Mouse (Mus musculus) MEL (cell line): ENCODE results near the gene Yjefn3.

ENCODE experiments used
- CTCF ChIP-seq, 3 experiments: IDR thresholded peaks in 2 of 3; conservative IDR thresholded peaks in 1 of 3; 2 replicates each; pipeline ENCODE4 v1.5.1; 2011 to 2012; ENCODE audit warnings: low read length in 3 of 3, low read depth in 2 of 3, mild to moderate bottlenecking in 2 of 3, improper control_type of control experiment in 1 of 3, inconsistent platforms in 1 of 3, mixed read lengths in 1 of 3, moderate library complexity in 1 of 3; ENCODE audit not compliant: control insufficient read depth in 1 of 3, insufficient read depth in 1 of 3, poor library complexity in 1 of 3, severe bottlenecking in 1 of 3
- E2F4 ChIP-seq: IDR thresholded peaks from 2 replicates; pipeline ENCODE4 v1.6.1; 2011; ENCODE audit warnings: low read depth, low read length, improper control_type of control experiment, borderline replicate concordance
- ETS1 ChIP-seq: IDR thresholded peaks from 2 replicates; pipeline ENCODE4 v1.6.1; 2012; ENCODE audit warnings: low read depth, mild to moderate bottlenecking, inconsistent platforms, low read length, improper control_type of control experiment, moderate library complexity
- HCFC1 ChIP-seq: IDR thresholded peaks from 2 replicates; pipeline ENCODE4 v1.6.1; 2012; ENCODE audit warnings: low read depth, mild to moderate bottlenecking, inconsistent platforms, low read length, improper control_type of control experiment, moderate library complexity
- POLR2A ChIP-seq, 2 experiments: IDR thresholded peaks; 2 replicates each; pipeline ENCODE4 v1.6.1; 2011 to 2012; ENCODE audit warnings: low read length in 2 of 2, mild to moderate bottlenecking in 2 of 2, control low read depth in 1 of 2, improper control_type of control experiment in 1 of 2, low read depth in 1 of 2, moderate library complexity in 1 of 2; ENCODE audit not compliant: control insufficient read depth in 1 of 2, insufficient read depth in 1 of 2, poor library complexity in 1 of 2
- RAD21 ChIP-seq: IDR thresholded peaks from 2 replicates; pipeline ENCODE4 v1.6.1; 2011; ENCODE audit warnings: mild to moderate bottlenecking, low read depth, low read length, improper control_type of control experiment
- SIN3A ChIP-seq: IDR thresholded peaks from 2 replicates; pipeline ENCODE4 v1.6.1; 2012; ENCODE audit warnings: low read length, improper control_type of control experiment, inconsistent platforms
- TAL1 ChIP-seq: IDR thresholded peaks from 2 replicates; pipeline ENCODE4 v1.6.1; 2012; ENCODE audit warnings: mild to moderate bottlenecking, inconsistent platforms, low read length, moderate library complexity, mixed read lengths
- USF2 ChIP-seq, 2 experiments: IDR thresholded peaks; 2 replicates each; pipeline ENCODE4 v1.6.1; 2011 to 2012; ENCODE audit warnings: improper control_type of control experiment in 2 of 2, low read length in 2 of 2, borderline replicate concordance in 1 of 2, inconsistent platforms in 1 of 2, low read depth in 1 of 2, mild to moderate bottlenecking in 1 of 2; ENCODE audit not compliant: insufficient read depth in 1 of 2
- ZMIZ1 ChIP-seq: IDR thresholded peaks from 2 replicates; pipeline ENCODE4 v1.6.1; 2012; ENCODE audit warnings: low read depth, mild to moderate bottlenecking, inconsistent platforms, low read length, improper control_type of control experiment, moderate library complexity

DNA sequence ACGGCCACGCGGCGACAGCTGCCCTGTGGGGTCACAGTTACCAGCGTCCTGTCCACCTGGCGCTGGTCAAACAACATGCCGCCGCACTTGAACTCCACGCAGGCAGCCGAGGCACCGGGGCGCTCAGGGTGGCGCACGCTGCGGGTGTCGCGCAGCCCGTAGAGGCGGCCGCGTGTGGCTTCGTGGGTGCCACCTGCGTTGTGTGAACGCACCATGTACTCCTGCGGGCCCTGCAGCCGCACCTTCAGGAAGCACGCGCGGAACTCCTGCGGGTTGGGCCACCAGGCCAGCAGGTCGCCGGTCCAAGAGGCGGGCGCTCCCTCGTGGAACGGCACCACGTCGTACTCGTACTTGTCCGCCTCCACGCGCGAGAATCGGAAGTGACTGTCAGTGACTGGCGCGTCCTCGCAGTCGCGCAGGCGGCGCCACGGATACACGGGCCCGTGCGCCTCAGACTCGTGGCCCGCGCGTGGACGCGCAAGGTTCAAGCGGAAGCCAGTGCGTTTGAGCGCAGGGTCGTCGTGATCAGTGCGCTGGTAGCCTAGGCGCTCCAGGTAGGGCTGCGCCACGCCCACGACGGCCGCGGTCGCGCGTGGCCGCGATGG, 21.1 kb downstream of the Yjefn3 start:
- TF ChIP-seq HCFC1 (no peak), ZMIZ1 (no peak), CTCF (IDR thresholded peaks at IDR 0.05 in 2 of 3, conservative IDR thresholded peaks at IDR 0.05 in 1 of 3; ENCODE audit: control insufficient read depth in 1 of 3, insufficient read depth in 1 of 3, low read depth in 2 of 3, low read length in 3 of 3, poor library complexity in 1 of 3, severe bottlenecking in 1 of 3) (no peak), POLR2A (IDR thresholded peaks at IDR 0.05; ENCODE audit: control insufficient read depth in 1 of 2, insufficient read depth in 1 of 2, low read depth in 1 of 2, low read length in 2 of 2, poor library complexity in 1 of 2) (no peak), USF2 (IDR thresholded peaks at IDR 0.05; ENCODE audit: borderline replicate concordance in 1 of 2, insufficient read depth in 1 of 2, low read depth in 1 of 2, low read length in 2 of 2) (no peak), SIN3A (no peak), TAL1 (no peak), RAD21 (no peak), ETS1 (no peak), E2F4 (no peak)
